ENCODE assay signal across 11 mouse cellular contexts in genomic region chr1:131125987-131126744, GRCm38 (mm10). TPM values are rescaled to one million over a fixed set of nuclear protein-coding genes. Genes with fewer than 3 reads are reported as not detected.
A peak's percentile ranks its signal among the peaks of the same experiment; 100 is the strongest.
DNase-seq lines count a peak whose midpoint lies in the region; ATAC-seq lines count a peak whose summit lies in the region.
"Had no signal": no experiment of that assay in that cellular context is flagged by ENCODE, and none has a peak within 500 bp of the region (broad histone marks: within the 10 kb centered on the region; RNA-seq: fewer than 3 reads in every experiment).

No protein-coding gene starts in this region.

- H3K36me3 ChIP-seq in heart, embryonic 13.5 days: peaks cover 23% of the 10 kb centered on the region
- peaks cover 45% of the 10 kb centered on the region for H3K36me3 ChIP-seq in liver, embryonic 13.5 days
- peaks cover 39% of the 10 kb centered on the region for H3K36me3 ChIP-seq in hindbrain, embryonic 14.5 days (replicated peaks; ENCODE audit: control insufficient read depth, insufficient read depth)

- no peaks in the 10 kb centered on the region for H3K9me3 ChIP-seq in heart, embryonic 13.5 days
- peaks cover 5% of the 10 kb centered on the region; the same call in 1 of the 2 replicates for H3K9me3 ChIP-seq in liver, embryonic 13.5 days (replicated peaks)
- no peaks in the 10 kb centered on the region for H3K9me3 ChIP-seq in hindbrain, embryonic 14.5 days (ENCODE audit: control insufficient read depth, low read length)
- H3K9me3 ChIP-seq: embryonic facial prominence, embryonic 15.5 days; neural tube, embryonic 13.5 days had no signal

- H3K27me3 ChIP-seq in heart, embryonic 13.5 days (replicated peaks): no peaks in the 10 kb centered on the region
- 0 out of 2 replicates have a peak, but pooled peaks cover 5% of the 10 kb centered on the region for H3K27me3 ChIP-seq in liver, embryonic 13.5 days
- no peaks in the 10 kb centered on the region for H3K27me3 ChIP-seq in hindbrain, embryonic 14.5 days (ENCODE audit: control insufficient read depth, insufficient read depth, low read length)
- H3K27me3 ChIP-seq: embryonic facial prominence, embryonic 15.5 days; neural tube, embryonic 13.5 days; Patski had no signal

- H3K4me3 ChIP-seq in heart, embryonic 13.5 days: peak overlapping the region; percentile 29; the same call in 1 of the 2 replicates
- H3K4me3 ChIP-seq in liver, embryonic 13.5 days (replicated peaks): peak overlapping the region; percentile 24
- no peak overlapping the region for H3K4me3 ChIP-seq in hindbrain, embryonic 14.5 days (replicated peaks; ENCODE audit: low read length)
- H3K4me3 ChIP-seq: embryonic facial prominence, embryonic 15.5 days; neural tube, embryonic 13.5 days had no signal

- no peak for DNase-seq in heart, postnatal 10 days
- DNase-seq in 3T3-L1 (ENCODE audit: low read depth, low spot score): peak; percentile 95
- peak; percentile 73 for DNase-seq in adrenal gland, postnatal 14 days
- peak; percentile 82 for DNase-seq in liver, embryonic 13.5 days
- no peak for DNase-seq in cerebellum, adult 18-20 months
- no peak for DNase-seq in kidney, postnatal 25 days
- no peak for DNase-seq in hindbrain, embryonic 14.5 days (ENCODE audit: low spot score)

- peak overlapping the region; percentile 51; the same call in 1 of the 2 replicates for H3K4me2 ChIP-seq in heart, embryonic 13.5 days
- peak overlapping the region; percentile 57 for H3K4me2 ChIP-seq in liver, embryonic 13.5 days
- H3K4me2 ChIP-seq in hindbrain, embryonic 14.5 days (replicated peaks): no peak overlapping the region
- H3K4me2 ChIP-seq: embryonic facial prominence, embryonic 15.5 days; neural tube, embryonic 13.5 days had no signal

- no peak overlapping the region for H3K9ac ChIP-seq in heart, embryonic 13.5 days
- peak overlapping the region; percentile 65 for H3K9ac ChIP-seq in liver, embryonic 13.5 days
- no peak overlapping the region for H3K9ac ChIP-seq in hindbrain, embryonic 14.5 days
- H3K9ac ChIP-seq: embryonic facial prominence, embryonic 15.5 days; neural tube, embryonic 13.5 days had no signal

- WGBS in heart, embryonic 13.5 days: 27% methylated on average over 11 of the region's 11 CpGs
- 8% methylated on average over 11 of the region's 11 CpGs for WGBS in liver, embryonic 13.5 days (ENCODE audit: insufficient replicate concordance)
- 80% methylated on average over 11 of the region's 11 CpGs for WGBS in hindbrain, embryonic 14.5 days

- peak; percentile 78 for ATAC-seq in heart, embryonic 13.5 days (ENCODE audit: extremely low read depth, insufficient number of reproducible peaks, low FRiP score, low TSS enrichment)
- peak; percentile 96 for ATAC-seq in liver, embryonic 13.5 days (ENCODE audit: low read depth)
- no peak for ATAC-seq in hindbrain, embryonic 14.5 days (ENCODE audit: low FRiP score)
- ATAC-seq: Patski had no signal

- intact Hi-C loops in heart, postnatal 10 days (cut with DNase I): no loop called here

- peak overlapping the region; percentile 38 for H3K27ac ChIP-seq in heart, embryonic 13.5 days (replicated peaks)
- peak overlapping the region; percentile 94 for H3K27ac ChIP-seq in liver, embryonic 13.5 days
- no peak overlapping the region for H3K27ac ChIP-seq in hindbrain, embryonic 14.5 days
- H3K27ac ChIP-seq: embryonic facial prominence, embryonic 15.5 days; neural tube, embryonic 13.5 days had no signal

- peaks cover 13% of the 10 kb centered on the region for H3K4me1 ChIP-seq in heart, embryonic 13.5 days
- H3K4me1 ChIP-seq in liver, embryonic 13.5 days (replicated peaks): peaks cover 64% of the 10 kb centered on the region
- H3K4me1 ChIP-seq in hindbrain, embryonic 14.5 days (replicated peaks; ENCODE audit: control insufficient read depth, insufficient read depth, low read length): no peaks in the 10 kb centered on the region
- H3K4me1 ChIP-seq: embryonic facial prominence, embryonic 15.5 days; neural tube, embryonic 13.5 days had no signal

RNA-seq across cellular contexts. Expression of gene Dyrk3, which starts 12.0 kb away (rescaled TPM):
- 3.2 and 4.5 TPM in 2 replicates for polyA plus RNA-seq in heart, embryonic 13.5 days (2015; fragmentation: Nextera tagmentation; extraction: Ambion mirVana)
- total RNA-seq in heart, postnatal 10 days (2021): under 1 TPM; 0.32 to 0.91 TPM
- total RNA-seq in adrenal gland, postnatal 14 days (2021): 5.3 and 7.1 TPM in 2 replicates
- polyA plus RNA-seq in liver, embryonic 13.5 days (2015; fragmentation: Nextera tagmentation; extraction: Ambion mirVana): 16.9 and 19.8 TPM in 2 replicates
- 14.8 and 18.2 TPM in 2 replicates for polyA plus RNA-seq in hindbrain, embryonic 14.5 days (2014; fragmentation: Nextera tagmentation; extraction: Ambion mirVana)

RNA-seq across cellular contexts. Expression of gene Eif2d, which starts 26.8 kb away (rescaled TPM):
- 41.1 and 47.1 TPM in 2 replicates for polyA plus RNA-seq in heart, embryonic 13.5 days (2015; fragmentation: Nextera tagmentation; extraction: Ambion mirVana)
- 10 to 100 TPM; 36.3 to 36.7 TPM for total RNA-seq in heart, postnatal 10 days (2021)
- 42.2 and 43.4 TPM in 2 replicates for total RNA-seq in adrenal gland, postnatal 14 days (2021)
- polyA plus RNA-seq in liver, embryonic 13.5 days (2015; fragmentation: Nextera tagmentation; extraction: Ambion mirVana): 32.3 and 34.4 TPM in 2 replicates
- 50.3 TPM in 2 replicates for polyA plus RNA-seq in hindbrain, embryonic 14.5 days (2014; fragmentation: Nextera tagmentation; extraction: Ambion mirVana)

RNA-seq across cellular contexts. Expression of gene Mapkapk2, which starts 28.5 kb away (rescaled TPM):
- polyA plus RNA-seq in heart, embryonic 13.5 days (2015; fragmentation: Nextera tagmentation; extraction: Ambion mirVana): 60.0 and 62.0 TPM in 2 replicates
- total RNA-seq in heart, postnatal 10 days (2021): 100 to 1,000 TPM; 204 to 224 TPM
- total RNA-seq in adrenal gland, postnatal 14 days (2021): 159 and 180 TPM in 2 replicates
- 12.0 and 12.3 TPM in 2 replicates for polyA plus RNA-seq in liver, embryonic 13.5 days (2015; fragmentation: Nextera tagmentation; extraction: Ambion mirVana)
- polyA plus RNA-seq in hindbrain, embryonic 14.5 days (2014; fragmentation: Nextera tagmentation; extraction: Ambion mirVana): 22.5 and 23.7 TPM in 2 replicates

Comparison
In these comparisons a context has a peak if more than half of its experiments do, and no peak if none do; other contexts are left out.
1. DNase-seq: peak in 3T3-L1 (single experiment), adrenal gland, postnatal 14 days (single experiment) and liver, embryonic 13.5 days (single experiment); none in heart, postnatal 10 days (0 of 2), cerebellum, adult 18-20 months (0 of 2), kidney, postnatal 25 days (0 of 2) and hindbrain, embryonic 14.5 days (single experiment).